In genomic region chr14:61686821-61687341, GRCm38 (mm10) we compare ENCODE assay signal across 8 mouse cellular contexts.
DNase-seq lines count a peak whose midpoint lies in the region; ATAC-seq and TF ChIP-seq lines count a peak whose summit lies in the region.

No protein-coding gene starts in this region.

- peak overlapping the region; percentile 47 for H3K4me3 ChIP-seq in heart, embryonic 11.5 days (ENCODE audit: low read depth, low read length)
- H3K4me3 ChIP-seq in kidney, embryonic 15.5 days (replicated peaks), result peak overlapping the region; percentile 48
- peak overlapping the region; percentile 39 for H3K4me3 ChIP-seq in stomach, postnatal 0 days (ENCODE audit: low read depth, low read length)

- no peak for TF ChIP-seq CTCF in stomach, postnatal 0 days (IDR thresholded peaks at IDR 0.05; ENCODE audit: low read depth)

- H3K9me3 ChIP-seq in heart, embryonic 11.5 days (replicated peaks; ENCODE audit: control insufficient read depth, low read length), result no peaks in the 10 kb centered on the region
- no peaks in the 10 kb centered on the region for H3K9me3 ChIP-seq in kidney, embryonic 15.5 days (replicated peaks)
- H3K9me3 ChIP-seq in stomach, postnatal 0 days (ENCODE audit: control insufficient read depth, low read length), result no peaks in the 10 kb centered on the region

- no peak overlapping the region for H3K27ac ChIP-seq in heart, embryonic 11.5 days (ENCODE audit: low read depth, low read length)
- no peak overlapping the region for H3K27ac ChIP-seq in kidney, embryonic 15.5 days
- H3K27ac ChIP-seq in stomach, postnatal 0 days (replicated peaks), result no peak overlapping the region

- peak overlapping the region; percentile 39; the same call in 1 of the 2 replicates for H3K9ac ChIP-seq in heart, embryonic 11.5 days (ENCODE audit: low read depth, low read length)
- peak overlapping the region; percentile 26; the same call in 1 of the 2 replicates for H3K9ac ChIP-seq in kidney, embryonic 15.5 days
- H3K9ac ChIP-seq in stomach, postnatal 0 days (ENCODE audit: low read length), result peak overlapping the region; percentile 48; the same call in 1 of the 2 replicates

- peaks cover 46% of the 10 kb centered on the region for H3K27me3 ChIP-seq in heart, embryonic 11.5 days (ENCODE audit: control insufficient read depth, insufficient read depth, low read length)
- H3K27me3 ChIP-seq in kidney, embryonic 15.5 days, result peaks cover 75% of the 10 kb centered on the region
- H3K27me3 ChIP-seq in stomach, postnatal 0 days (ENCODE audit: control insufficient read depth, insufficient read depth, low read length), result peaks cover 12% of the 10 kb centered on the region

- ATAC-seq in heart, embryonic 11.5 days (replicated peaks; ENCODE audit: insufficient number of reproducible peaks, low FRiP score, low TSS enrichment), result no peak
- no peak for ATAC-seq in kidney, embryonic 15.5 days (replicated peaks; ENCODE audit: low FRiP score)
- no peak for ATAC-seq in stomach, postnatal 0 days (ENCODE audit: low FRiP score, low TSS enrichment)

- H3K4me1 ChIP-seq in heart, embryonic 11.5 days (ENCODE audit: control insufficient read depth, insufficient read depth, low read length), result peaks cover 25% of the 10 kb centered on the region
- H3K4me1 ChIP-seq in kidney, embryonic 15.5 days, result peaks cover 65% of the 10 kb centered on the region
- 0 out of 2 replicates have a peak, but pooled peaks cover 2% of the 10 kb centered on the region for H3K4me1 ChIP-seq in stomach, postnatal 0 days (replicated peaks; ENCODE audit: control insufficient read depth, insufficient read depth)

- DNase-seq in urinary bladder, adult 2 months (ENCODE audit: low spot score), result peak; percentile 52
- no peak for DNase-seq in urinary bladder, postnatal 36 days (ENCODE audit: low spot score in 2 of 2)
- DNase-seq in embryo, embryonic 11 days, result peak; percentile 65
- peak; percentile 67 to 68 for DNase-seq in lung, postnatal 4 days
- peak; percentile 48 for DNase-seq in stomach, postnatal 0 days (ENCODE audit: low spot score)
- no peak for DNase-seq in layer of hippocampus, adult 8-10 months (ENCODE audit: low spot score in 2 of 2)

- H3K36me3 ChIP-seq in heart, embryonic 11.5 days (ENCODE audit: control insufficient read depth, insufficient read depth, low read length), result no peaks in the 10 kb centered on the region
- H3K36me3 ChIP-seq in kidney, embryonic 15.5 days, result no peaks in the 10 kb centered on the region
- H3K36me3 ChIP-seq in stomach, postnatal 0 days (ENCODE audit: control insufficient read depth, insufficient read depth, low read length), result no peaks in the 10 kb centered on the region

- no peak for TF ChIP-seq EP300 in stomach, postnatal 0 days (optimal IDR thresholded peaks at IDR 0.05)

- 1% methylated on average over 33 of the region's 33 CpGs for WGBS in heart, embryonic 11.5 days (ENCODE audit: insufficient replicate concordance)
- 1% methylated on average over 33 of the region's 33 CpGs for WGBS in kidney, embryonic 15.5 days
- WGBS in stomach, postnatal 0 days, result under 1% methylated on average over 33 of the region's 33 CpGs

- peak overlapping the region; percentile 92 for H3K4me2 ChIP-seq in heart, embryonic 11.5 days
- peak overlapping the region; percentile 88 for H3K4me2 ChIP-seq in kidney, embryonic 15.5 days
- H3K4me2 ChIP-seq in stomach, postnatal 0 days (replicated peaks; ENCODE audit: low read depth), result peak overlapping the region; percentile 64

Comparison
In these comparisons a context has a peak if more than half of its experiments do, and no peak if none do; other contexts are left out.
1. DNase-seq: peak in urinary bladder, adult 2 months (single experiment), embryo, embryonic 11 days (single experiment), lung, postnatal 4 days (2 of 2) and stomach, postnatal 0 days (single experiment); none in urinary bladder, postnatal 36 days (0 of 2) and layer of hippocampus, adult 8-10 months (0 of 2).
2. Peak in every context shown above with its lines, with median percentiles within 50 percentile points of each other: H3K4me2 ChIP-seq, H3K4me3 ChIP-seq and H3K9ac ChIP-seq.